Comparison of ENCODE assay signal across 7 mouse cellular contexts in genomic region chr8:11551497-11551896, GRCm38 (mm10). TPM values are rescaled to one million over a fixed set of nuclear protein-coding genes. Genes with fewer than 3 reads are reported as not detected.
A peak's percentile ranks its signal among the peaks of the same experiment; 100 is the strongest.
DNase-seq lines count a peak whose midpoint lies in the region; ATAC-seq and TF ChIP-seq lines count a peak whose summit lies in the region.
"Not testable (repeated sequence)": the region's sequence is repeated elsewhere in the genome, so short reads cannot be mapped to it uniquely, and the experiment has no call there.

No protein-coding gene starts in this region.

- H3K4me2 ChIP-seq in kidney, embryonic 15.5 days, result peak overlapping the region; percentile 83
- H3K4me2 ChIP-seq in liver, embryonic 13.5 days, result peak overlapping the region; percentile 75; the same call in 1 of the 2 replicates

- H3K9ac ChIP-seq in kidney, embryonic 15.5 days, result not testable (repeated sequence)
- H3K9ac ChIP-seq in liver, embryonic 13.5 days, result 0 out of 2 replicates have a peak overlapping the region, but pooled peaks have one; percentile 83

- not testable (repeated sequence) for H3K27me3 ChIP-seq in E14TG2a.4 (ENCODE audit: insufficient read depth, low read length); hindbrain, embryonic 10.5 days (ENCODE audit: insufficient read depth, poor library complexity, severe bottlenecking); kidney, embryonic 15.5 days; liver, embryonic 13.5 days

- ATAC-seq in kidney, embryonic 15.5 days (replicated peaks; ENCODE audit: low FRiP score); liver, embryonic 13.5 days (ENCODE audit: low read depth): not testable (repeated sequence)

- not testable (repeated sequence) for H3K27ac ChIP-seq in hindbrain, embryonic 10.5 days; kidney, embryonic 15.5 days; liver, embryonic 13.5 days

- WGBS in hindbrain, embryonic 10.5 days, result 92% methylated on average over 4 of the region's 4 CpGs
- 85% methylated on average over 4 of the region's 4 CpGs for WGBS in kidney, embryonic 15.5 days
- WGBS in liver, embryonic 13.5 days (ENCODE audit: insufficient replicate concordance), result 65% methylated on average over 4 of the region's 4 CpGs

- peaks cover 25% of the 10 kb centered on the region for H3K36me3 ChIP-seq in E14TG2a.4 (ENCODE audit: insufficient read depth, low read length)
- H3K36me3 ChIP-seq in hindbrain, embryonic 10.5 days, result not testable (repeated sequence)
- H3K36me3 ChIP-seq in kidney, embryonic 15.5 days, result peaks cover 19% of the 10 kb centered on the region
- H3K36me3 ChIP-seq in liver, embryonic 13.5 days, result peaks cover 12% of the 10 kb centered on the region; the same call in 1 of the 2 replicates

- DNase-seq in 3T3-L1 (ENCODE audit: low read depth, low spot score) (peak; percentile 34), NIH3T3 (ENCODE audit: low read depth) (peak; percentile 16)
- DNase-seq in hindbrain, embryonic 10.5 days (ENCODE audit: low spot score); liver, embryonic 13.5 days: not testable (repeated sequence)
- peak; percentile 34 for DNase-seq in naive thymus-derived CD4-positive, alpha-beta T cell, adult 2 months (ENCODE audit: low read depth)

- H3K4me1 ChIP-seq in E14TG2a.4 (replicated peaks; ENCODE audit: low read depth, low read length), result peaks cover 52% of the 10 kb centered on the region
- peaks cover 30% of the 10 kb centered on the region for H3K4me1 ChIP-seq in hindbrain, embryonic 10.5 days (replicated peaks)
- peaks cover 24% of the 10 kb centered on the region for H3K4me1 ChIP-seq in kidney, embryonic 15.5 days
- H3K4me1 ChIP-seq in liver, embryonic 13.5 days (replicated peaks), result peaks cover 39% of the 10 kb centered on the region

- peak overlapping the region; percentile 90; the same call in 1 of the 2 replicates for H3K4me3 ChIP-seq in E14TG2a.4 (replicated peaks; ENCODE audit: low read length)
- 0 out of 2 replicates have a peak overlapping the region, but pooled peaks have one; percentile 78 for H3K4me3 ChIP-seq in hindbrain, embryonic 10.5 days
- H3K4me3 ChIP-seq in kidney, embryonic 15.5 days (replicated peaks); liver, embryonic 13.5 days (replicated peaks): not testable (repeated sequence)

- H3K9me3 ChIP-seq in E14TG2a.4 (ENCODE audit: low read length); hindbrain, embryonic 10.5 days; kidney, embryonic 15.5 days (replicated peaks); liver, embryonic 13.5 days (replicated peaks): not testable (repeated sequence)

- TF ChIP-seq CTCF in E14TG2a.4 (conservative IDR thresholded peaks at IDR 0.05; ENCODE audit: low read length), result not testable (repeated sequence)

RNA-seq across cellular contexts. Expression of gene Cars2, which starts 0.9 kb away (rescaled TPM):
- 18.9 and 19.5 TPM in 2 replicates for polyA plus RNA-seq in hindbrain, embryonic 10.5 days (2016; fragmentation: Nextera tagmentation; extraction: Ambion mirVana)
- 23.8 and 28.3 TPM in 2 replicates for polyA plus RNA-seq in kidney, embryonic 15.5 days (2015; fragmentation: Nextera tagmentation; extraction: Ambion mirVana)
- polyA plus RNA-seq in liver, embryonic 13.5 days (2015; fragmentation: Nextera tagmentation; extraction: Ambion mirVana), result 17.9 and 19.4 TPM in 2 replicates

RNA-seq across cellular contexts. Expression of gene Ing1, which starts 3.9 kb away (rescaled TPM):
- 31.0 and 31.3 TPM in 2 replicates for polyA plus RNA-seq in hindbrain, embryonic 10.5 days (2016; fragmentation: Nextera tagmentation; extraction: Ambion mirVana)
- polyA plus RNA-seq in kidney, embryonic 15.5 days (2015; fragmentation: Nextera tagmentation; extraction: Ambion mirVana), result 35.7 and 36.9 TPM in 2 replicates
- 16.3 and 16.5 TPM in 2 replicates for polyA plus RNA-seq in liver, embryonic 13.5 days (2015; fragmentation: Nextera tagmentation; extraction: Ambion mirVana)

RNA-seq across cellular contexts. Expression of gene Naxd, which starts 54.2 kb away (rescaled TPM):
- 110 and 127 TPM in 2 replicates for polyA plus RNA-seq in hindbrain, embryonic 10.5 days (2016; fragmentation: Nextera tagmentation; extraction: Ambion mirVana)
- polyA plus RNA-seq in kidney, embryonic 15.5 days (2015; fragmentation: Nextera tagmentation; extraction: Ambion mirVana), result 119 and 121 TPM in 2 replicates
- 39.6 and 40.4 TPM in 2 replicates for polyA plus RNA-seq in liver, embryonic 13.5 days (2015; fragmentation: Nextera tagmentation; extraction: Ambion mirVana)
